12 mouse cellular contexts compared by ENCODE assay signal in genomic region chr4:106953221-106953620, GRCm38 (mm10). TPM values are rescaled to one million over a fixed set of nuclear protein-coding genes. Genes with fewer than 3 reads are reported as not detected.
DNase-seq lines count a peak whose midpoint lies in the region; ATAC-seq and TF ChIP-seq lines count a peak whose summit lies in the region.
"Had no signal": no experiment of that assay in that cellular context is flagged by ENCODE, and none has a peak within 500 bp of the region (broad histone marks: within the 10 kb centered on the region; RNA-seq: fewer than 3 reads in every experiment).

No protein-coding gene starts in this region.

- no peak overlapping the region for H3K4me3 ChIP-seq in gastrocnemius, adult 2 months
- no peak overlapping the region for H3K4me3 ChIP-seq in layer of hippocampus, adult 2 months
- H3K4me3 ChIP-seq in midbrain, embryonic 12.5 days: no peak overlapping the region

- no peak for TF ChIP-seq CTCF in gastrocnemius, adult 2 months (IDR thresholded peaks at IDR 0.05)
- TF ChIP-seq CTCF in layer of hippocampus, adult 2 months (conservative IDR thresholded peaks at IDR 0.05): no peak

- peaks cover 88% of the 10 kb centered on the region for H3K4me1 ChIP-seq in midbrain, embryonic 12.5 days

- peaks cover 9% of the 10 kb centered on the region; the same call in 1 of the 2 replicates for H3K36me3 ChIP-seq in midbrain, embryonic 12.5 days

- ATAC-seq in midbrain, embryonic 12.5 days (ENCODE audit: low FRiP score, low read depth): no peak

- H3K9ac ChIP-seq in midbrain, embryonic 12.5 days (replicated peaks): no peak overlapping the region

- H3K27ac ChIP-seq in gastrocnemius, adult 2 months: peak overlapping the region; percentile 67
- H3K27ac ChIP-seq in layer of hippocampus, adult 2 months: peak overlapping the region; percentile 87
- H3K27ac ChIP-seq in midbrain, embryonic 12.5 days (replicated peaks): peak overlapping the region; percentile 56; the same call in 1 of the 2 replicates

- DNase-seq in gastrocnemius, adult 2 months: peak; percentile 38
- no peak for DNase-seq in gastrocnemius, postnatal 10 days
- DNase-seq in layer of hippocampus, adult 2 months (ENCODE audit: low spot score in 2 of 2): no peak
- DNase-seq in layer of hippocampus, adult 9-10 months (ENCODE audit: low spot score): no peak
- peak; percentile 28 for DNase-seq in NIH3T3 (ENCODE audit: low read depth)
- DNase-seq in T-cell, adult 2 months (ENCODE audit: low spot score): no peak
- no peak for DNase-seq in cerebellum, postnatal 36 days
- DNase-seq: kidney, adult 9 months; layer of hippocampus, postnatal 36 days; thymus, adult 18-20 months had no signal

- H3K4me2 ChIP-seq in midbrain, embryonic 12.5 days (replicated peaks): no peak overlapping the region
- H3K4me2 ChIP-seq: liver, embryonic 11.5 days had no signal

- H3K27me3 ChIP-seq in midbrain, embryonic 12.5 days: no peaks in the 10 kb centered on the region

- intact Hi-C loops in gastrocnemius, adult 2 months (cut with DNase I): no loop called here

- no peaks in the 10 kb centered on the region for H3K9me3 ChIP-seq in midbrain, embryonic 12.5 days

RNA-seq across cellular contexts. Expression of gene Ssbp3, which starts 42.7 kb away (rescaled TPM):
- 10 to 100 TPM; 23.7 to 30.0 TPM for total RNA-seq in gastrocnemius, adult 2 months (2021)
- 10 to 100 TPM; 29.4 to 35.1 TPM for total RNA-seq in gastrocnemius, postnatal 10 days (2021)
- total RNA-seq in layer of hippocampus, adult 2 months (2021): 100 to 1,000 TPM; 157 TPM
- polyA plus RNA-seq in midbrain, embryonic 12.5 days (2016; fragmentation: Nextera tagmentation; extraction: Ambion mirVana): 277 and 309 TPM in 2 replicates

Comparison
In these comparisons a context has a peak if more than half of its experiments do, and no peak if none do; other contexts are left out.
1. DNase-seq: peak in gastrocnemius, adult 2 months (single experiment) and NIH3T3 (single experiment); none in gastrocnemius, postnatal 10 days (single experiment), layer of hippocampus, adult 2 months (0 of 2), layer of hippocampus, adult 9-10 months (single experiment), T-cell, adult 2 months (single experiment) and cerebellum, postnatal 36 days (0 of 2).
2. RNA of gene Ssbp3, which starts 42.7 kb away (total RNA-seq): 157 TPM in layer of hippocampus, adult 2 months; 29.4 to 35.1 TPM in gastrocnemius, postnatal 10 days and 23.7 to 30.0 TPM in gastrocnemius, adult 2 months; every median in the first group is over 4 times any median in the second.
3. Peak in every context shown above with its lines, with median percentiles within 50 percentile points of each other: H3K27ac ChIP-seq.